Mouse (Mus musculus): ENCODE data around the gene Piga.

Gene Piga

DNA sequence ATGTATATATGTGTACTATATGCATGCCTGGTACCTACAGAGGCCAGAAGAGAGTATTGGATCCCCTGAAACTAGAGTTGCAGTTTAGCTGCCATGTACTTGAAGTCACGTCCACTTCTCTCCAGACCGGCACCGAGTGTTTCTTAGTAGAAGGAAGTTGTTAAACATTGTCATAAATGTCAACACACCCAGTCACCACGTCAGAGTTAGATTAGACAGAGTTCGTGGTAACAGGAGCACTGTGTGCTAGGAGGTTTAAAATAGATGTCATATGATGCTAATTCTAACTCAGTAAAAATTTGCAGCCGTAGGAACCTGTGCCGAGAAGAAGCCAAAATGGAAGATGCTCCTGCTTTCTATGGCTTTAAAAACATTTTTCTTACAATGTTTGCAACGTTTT is 17.1 kb downstream of the Piga start, which contains the start of gene Asb11:
Gene Asb11 (plus strand): TSS at position 286 of the 400 bp plus-strand sequence.
- no peak for DNase-seq

DNA sequence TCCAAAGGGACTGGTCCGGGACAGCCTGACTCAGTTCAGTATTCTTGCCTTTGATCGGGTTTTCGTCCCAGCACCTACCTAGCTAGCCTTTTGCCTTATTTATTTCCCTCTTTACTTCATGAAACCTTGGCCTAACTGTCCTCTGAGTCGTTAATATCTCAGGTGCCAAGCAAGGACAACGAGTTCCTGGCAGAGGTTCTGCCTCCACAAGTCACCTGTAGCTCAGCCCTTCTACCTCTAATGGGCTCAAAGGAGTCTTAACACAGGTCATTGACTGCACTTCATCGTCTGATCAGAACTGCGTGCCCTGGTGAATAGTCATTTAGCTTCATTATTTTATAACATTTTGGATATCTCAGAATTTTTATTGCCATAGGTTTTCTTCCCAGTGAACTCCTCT is 19.9 kb downstream of the Piga start:
- DNase-seq: no peak

- DNase-seq: peak; percentile 70
These were observed 20.6 kb downstream of the Piga start for GRCm38 (mm10) chrX:164440140-164440539.

DNA sequence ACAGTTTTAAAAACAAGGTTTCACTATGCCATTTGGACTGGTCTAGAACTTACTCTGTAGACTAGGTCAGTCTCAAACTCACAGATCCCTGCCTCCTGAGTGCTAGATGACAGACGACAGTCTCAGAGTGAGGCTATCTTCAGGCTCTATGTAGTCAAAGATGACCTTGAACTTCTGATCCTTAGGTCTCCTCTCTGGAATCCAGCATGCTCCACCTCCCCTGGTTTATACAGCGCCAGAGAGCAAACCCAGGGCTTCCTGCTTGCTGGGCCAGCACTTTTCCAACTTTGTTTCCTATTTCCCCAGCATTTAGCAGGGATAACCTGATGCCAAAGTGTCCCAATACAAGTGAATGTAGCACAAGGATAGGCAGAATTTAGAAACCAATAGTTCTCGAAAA is 21.1 kb downstream of the Piga start:
- no peak for DNase-seq

DNA sequence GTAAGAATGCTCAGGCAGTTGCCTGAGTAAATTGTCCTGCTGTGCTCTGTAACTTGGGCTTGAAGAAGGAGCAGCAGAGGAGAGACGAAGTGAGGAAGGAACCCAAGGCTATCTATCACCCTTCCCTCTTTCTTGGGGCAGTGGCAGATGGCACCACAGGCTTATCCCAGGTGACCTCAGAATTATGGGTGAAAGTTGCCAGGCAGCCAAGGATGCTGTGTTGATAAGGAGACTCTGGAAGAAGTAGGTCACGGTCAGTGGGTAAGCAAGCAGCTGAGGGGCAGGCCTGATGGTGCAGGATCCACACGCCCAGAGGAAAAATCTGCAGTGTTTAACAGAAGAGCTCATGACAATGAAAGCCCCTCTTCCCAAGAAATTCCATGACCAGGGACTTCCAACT is 21.7 kb downstream of the Piga start:
- no peak for DNase-seq

GRCm38 (mm10) chrX:164445601-164446000 is 26.0 kb downstream of the Piga start:
- no peak for DNase-seq

- DNase-seq: no peak
These were observed 26.5 kb downstream of the Piga start for GRCm38 (mm10) chrX:164446106-164446551.

GRCm38 (mm10) chrX:164446835-164447681 is 27.5 kb downstream of the Piga start:
- DNase-seq: no peak

- DNase-seq: no peak
These were observed 28.1 kb downstream of the Piga start for GRCm38 (mm10) chrX:164447682-164448071.

DNA sequence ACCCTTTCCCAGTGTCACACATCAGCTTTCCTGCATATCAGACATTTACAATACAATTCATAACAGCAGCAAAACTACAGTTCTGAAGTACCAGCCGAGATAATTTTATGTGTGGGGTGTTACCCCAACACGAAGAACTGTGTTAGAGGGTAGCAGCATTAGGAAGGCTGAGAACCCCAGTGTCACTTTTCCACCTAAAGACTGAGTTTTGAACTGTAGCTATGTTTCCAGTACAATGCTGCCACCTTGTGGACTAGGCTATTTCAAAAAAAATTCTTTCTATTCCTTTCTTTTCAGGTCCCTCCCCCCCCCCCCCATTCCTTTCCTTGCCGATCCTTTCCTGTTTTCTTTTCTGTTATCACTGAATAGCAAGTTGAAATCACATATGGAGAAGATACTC is 29.6 kb downstream of the Piga start:
- peak; percentile 59 for DNase-seq

DNA sequence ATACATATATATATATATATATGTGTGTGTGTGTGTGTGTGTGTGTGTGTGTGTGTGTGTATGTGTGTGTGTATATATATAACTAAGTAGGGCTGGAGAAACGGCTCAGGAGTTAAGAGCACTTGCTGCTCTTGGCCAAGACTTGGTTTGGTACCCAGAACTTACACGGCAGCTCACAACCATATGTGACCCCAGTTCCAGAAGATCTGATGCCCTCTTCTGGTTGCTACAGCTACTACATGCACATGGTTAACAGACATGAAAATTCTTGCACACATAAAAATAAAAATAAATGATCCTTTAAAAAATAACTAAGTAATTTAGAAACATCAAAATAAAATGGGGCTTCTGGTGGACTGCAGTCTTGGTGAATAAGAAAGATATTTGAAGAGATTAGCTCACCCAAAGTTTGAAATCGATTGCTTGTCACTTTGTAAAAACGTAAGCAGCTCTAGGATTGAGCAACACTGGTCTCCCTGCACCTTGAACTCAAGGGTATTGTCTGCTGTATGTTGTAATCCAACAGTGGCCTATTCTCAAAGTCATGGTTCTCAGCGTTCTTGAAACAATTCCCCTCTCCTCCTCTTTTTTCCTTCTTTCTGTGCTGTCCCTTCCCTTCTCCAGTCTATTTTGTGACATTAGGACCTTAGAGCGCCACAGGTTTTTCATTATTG is 39.8 kb downstream of the Piga start:
- no peak for DNase-seq

All from lung, postnatal 14 days (tissue).